Mouse (Mus musculus): ENCODE data around the gene Itpkb. TPM values are rescaled to one million over a fixed set of nuclear protein-coding genes. Genes with fewer than 3 reads are reported as not detected.

Gene Itpkb
- total and polyA plus RNA-seq, 3 experiments: 14.6 to 17.8 (median 16.9) TPM

DNA sequence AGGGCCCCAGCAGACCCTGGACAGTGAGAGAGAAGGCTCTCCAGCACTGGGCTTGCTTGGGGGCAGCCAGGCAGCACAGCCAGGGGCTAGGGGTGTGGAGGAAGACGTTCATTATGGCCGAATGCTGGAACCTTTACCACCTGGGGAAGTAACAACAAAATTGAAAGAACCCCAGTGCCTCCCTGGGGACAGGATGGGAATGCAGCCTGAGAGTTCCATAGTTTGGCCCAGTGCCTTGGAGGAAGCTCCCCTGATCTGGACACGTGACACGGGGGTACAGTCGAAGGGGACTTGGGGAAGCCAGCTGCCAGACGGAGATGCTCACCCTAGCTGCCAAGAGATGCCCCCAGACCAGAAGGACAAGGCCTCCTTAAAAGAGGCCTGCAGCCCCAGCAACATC, 3.3 kb downstream of the Itpkb start:
- Histone ChIP-seq H3K4me3 (ENCODE audit: low read depth, low read length) (peak overlapping the region; percentile 33; the same call in 1 of the 2 replicates), H3K4me1 (ENCODE audit: insufficient read depth, low read depth, low read length) (peaks cover 74% of the 10 kb centered on the region), H3K27me3 (ENCODE audit: insufficient read depth, low read length) (peaks cover 13% of the 10 kb centered on the region; the same call in 1 of the 2 replicates), H3K36me3 (replicated peaks) (peaks cover 62% of the 10 kb centered on the region), H3K9me3 (replicated peaks) (no peaks in the 10 kb centered on the region)
- TF ChIP-seq GATA1 (IDR thresholded peaks at IDR 0.05; ENCODE audit: borderline replicate concordance, low read length) (no peak), CTCF (IDR thresholded peaks at IDR 0.05; ENCODE audit: low read depth, low read length) (no peak)
- DNase-seq (ENCODE audit: low spot score) (no peak), ATAC-seq (ENCODE audit: extremely low read depth, insufficient number of reproducible peaks, low FRiP score, poor library complexity, severe bottlenecking) (no peak)

DNA sequence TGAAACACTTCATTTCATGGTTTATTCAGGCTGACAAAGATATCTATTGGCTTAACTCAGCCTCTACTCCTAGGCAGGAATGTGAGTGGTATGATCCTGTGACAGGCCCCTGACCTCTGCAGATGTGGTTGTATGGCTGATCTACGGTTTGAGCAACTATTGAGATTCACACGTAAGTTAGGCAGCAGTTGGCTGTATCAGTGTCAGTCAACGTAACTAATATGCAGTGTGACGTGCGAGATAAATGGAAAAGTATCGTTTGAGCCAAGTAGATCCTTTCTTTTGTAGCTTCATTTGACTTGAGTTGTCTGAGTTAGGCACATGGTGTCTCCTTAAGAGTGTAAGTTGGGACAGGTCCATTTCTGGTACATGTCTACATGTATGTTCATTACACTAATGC, 4.3 kb downstream of the Itpkb start:
- ATAC-seq (ENCODE audit: extremely low read depth, insufficient number of reproducible peaks, low FRiP score, poor library complexity, severe bottlenecking) (no peak), DNase-seq (ENCODE audit: low spot score) (no peak)
- no peak overlapping the region for H3K4me3 ChIP-seq (ENCODE audit: low read depth, low read length)
- peaks cover 70% of the 10 kb centered on the region for H3K4me1 ChIP-seq (ENCODE audit: insufficient read depth, low read depth, low read length)
- H3K27me3 ChIP-seq (ENCODE audit: insufficient read depth, low read length): peaks cover 13% of the 10 kb centered on the region; the same call in 1 of the 2 replicates
- H3K36me3 ChIP-seq (replicated peaks): peaks cover 64% of the 10 kb centered on the region
- TF ChIP-seq CTCF (IDR thresholded peaks at IDR 0.05; ENCODE audit: low read depth, low read length) (no peak), GATA2 (IDR thresholded peaks at IDR 0.05; ENCODE audit: borderline replicate concordance, low read depth, low read length) (no peak), GATA1 (IDR thresholded peaks at IDR 0.05; ENCODE audit: borderline replicate concordance, low read length) (no peak), POLR2AphosphoS5 (IDR thresholded peaks at IDR 0.05; ENCODE audit: insufficient replicate concordance, low read depth, low read length) (no peak), TAL1 (conservative IDR thresholded peaks at IDR 0.05; ENCODE audit: low read depth, low read length) (no peak)
- H3K9me3 ChIP-seq (replicated peaks): no peaks in the 10 kb centered on the region

DNA sequence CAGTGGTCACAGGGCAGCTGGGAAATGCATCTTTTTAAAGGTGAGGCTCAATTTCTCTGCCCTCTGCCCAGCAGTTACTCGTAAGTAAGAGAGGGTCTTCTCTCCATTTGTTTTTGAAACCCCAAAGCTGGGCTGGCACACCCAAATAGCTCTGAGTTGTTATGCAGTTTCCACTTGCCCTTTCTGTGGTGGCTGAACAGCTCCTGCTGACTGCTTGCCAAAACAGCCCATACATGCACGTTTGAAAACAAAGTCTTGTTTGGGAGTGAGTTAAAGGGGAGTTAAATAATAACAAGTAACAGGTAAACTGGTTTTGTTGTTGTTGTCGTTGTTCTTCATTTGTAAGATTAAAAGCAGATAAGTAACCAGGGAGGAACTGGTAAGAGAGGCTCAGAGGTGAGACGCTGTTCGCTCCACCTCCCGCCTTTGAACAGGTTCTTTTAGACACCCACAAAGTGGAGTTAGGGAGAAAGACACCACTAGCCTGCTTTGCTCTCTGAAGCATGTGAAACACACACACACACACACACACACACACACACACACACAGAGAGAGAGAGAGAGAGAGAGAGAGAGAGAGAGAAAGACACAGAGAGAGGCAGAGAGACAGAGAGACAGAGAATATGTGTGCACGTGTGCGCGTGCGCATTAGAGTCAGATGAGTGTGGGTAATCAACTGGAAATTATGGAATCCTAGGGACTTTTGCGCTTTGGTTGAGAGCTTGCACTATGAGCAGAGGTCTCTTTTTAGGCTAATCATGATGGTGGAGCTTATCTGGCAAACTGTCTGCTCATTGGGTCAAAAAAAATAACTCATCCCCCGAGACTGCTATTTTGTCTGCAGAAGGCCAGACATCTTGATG, 5.5 kb downstream of the Itpkb start:
- H3K4me3 ChIP-seq (ENCODE audit: low read depth, low read length): no peak overlapping the region
- TF ChIP-seq CTCF (IDR thresholded peaks at IDR 0.05; ENCODE audit: low read depth, low read length) (no peak), GATA1 (IDR thresholded peaks at IDR 0.05; ENCODE audit: borderline replicate concordance, low read length) (no peak), TAL1 (conservative IDR thresholded peaks at IDR 0.05; ENCODE audit: low read depth, low read length) (no peak), POLR2AphosphoS5 (IDR thresholded peaks at IDR 0.05; ENCODE audit: insufficient replicate concordance, low read depth, low read length) (no peak), GATA2 (IDR thresholded peaks at IDR 0.05; ENCODE audit: borderline replicate concordance, low read depth, low read length) (no peak)
- H3K36me3 ChIP-seq (replicated peaks): peaks cover 73% of the 10 kb centered on the region
- DNase-seq (ENCODE audit: low spot score): no peak
- H3K4me1 ChIP-seq (ENCODE audit: insufficient read depth, low read depth, low read length): peaks cover 68% of the 10 kb centered on the region
- H3K9me3 ChIP-seq (replicated peaks): no peaks in the 10 kb centered on the region
- no peak for ATAC-seq (ENCODE audit: extremely low read depth, insufficient number of reproducible peaks, low FRiP score, poor library complexity, severe bottlenecking)
- peaks cover 13% of the 10 kb centered on the region; the same call in 1 of the 2 replicates for H3K27me3 ChIP-seq (ENCODE audit: insufficient read depth, low read length)

DNA sequence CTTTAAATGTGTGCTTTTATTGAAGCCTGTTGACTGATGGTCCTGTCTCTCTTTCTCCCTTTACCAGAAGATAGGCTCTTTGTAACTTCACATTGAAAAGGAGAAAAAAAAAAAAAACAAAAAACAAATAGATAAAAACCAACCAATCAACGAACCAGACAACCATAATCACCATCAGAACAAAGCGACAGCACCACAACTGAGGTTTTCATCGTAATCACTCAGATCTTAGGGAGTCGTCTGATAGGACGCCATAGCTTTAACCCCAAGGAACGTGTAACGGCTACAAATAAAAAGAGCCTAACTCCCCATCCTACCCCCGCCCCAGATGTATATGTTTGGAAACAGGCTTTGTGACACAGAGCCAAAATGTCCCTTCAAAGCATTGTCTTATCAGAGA, 8.1 kb downstream of the Itpkb start:
- TF ChIP-seq GATA1 (IDR thresholded peaks at IDR 0.05; ENCODE audit: borderline replicate concordance, low read length) (no peak), POLR2AphosphoS5 (IDR thresholded peaks at IDR 0.05; ENCODE audit: insufficient replicate concordance, low read depth, low read length) (no peak), GATA2 (IDR thresholded peaks at IDR 0.05; ENCODE audit: borderline replicate concordance, low read depth, low read length) (no peak), CTCF (IDR thresholded peaks at IDR 0.05; ENCODE audit: low read depth, low read length) (no peak), TAL1 (conservative IDR thresholded peaks at IDR 0.05; ENCODE audit: low read depth, low read length) (no peak)
- Histone ChIP-seq H3K27me3 (ENCODE audit: insufficient read depth, low read length) (no peaks in the 10 kb centered on the region; the same call in 1 of the 2 replicates), H3K4me3 (ENCODE audit: low read depth, low read length) (no peak overlapping the region), H3K9me3 (replicated peaks) (no peaks in the 10 kb centered on the region), H3K36me3 (replicated peaks) (peaks cover 73% of the 10 kb centered on the region), H3K4me1 (ENCODE audit: insufficient read depth, low read depth, low read length) (peaks cover 48% of the 10 kb centered on the region)
- ATAC-seq (ENCODE audit: extremely low read depth, insufficient number of reproducible peaks, low FRiP score, poor library complexity, severe bottlenecking): no peak
- DNase-seq (ENCODE audit: low spot score): no peak

DNA sequence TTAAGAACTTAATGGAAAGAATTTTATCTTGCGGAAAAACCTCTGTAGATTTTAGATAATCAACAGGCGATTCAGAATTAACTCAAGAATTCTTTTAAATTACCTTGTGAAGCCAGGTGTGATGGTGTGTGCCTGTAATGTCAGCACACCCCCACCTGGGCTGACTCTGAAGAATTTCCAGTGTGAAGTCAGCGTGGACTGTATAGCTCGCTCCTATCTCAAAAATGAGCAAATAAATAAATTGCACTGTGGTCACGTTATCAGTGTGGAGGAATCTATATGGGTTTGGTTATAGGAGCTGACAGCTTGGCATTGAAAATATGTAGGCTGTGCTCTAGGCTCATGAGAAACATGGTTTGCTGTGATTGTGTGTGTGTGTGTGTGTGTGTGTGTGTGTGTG, 8.9 kb downstream of the Itpkb start:
- H3K36me3 ChIP-seq (replicated peaks): peaks cover 73% of the 10 kb centered on the region
- H3K9me3 ChIP-seq (replicated peaks): no peaks in the 10 kb centered on the region
- ATAC-seq (ENCODE audit: extremely low read depth, insufficient number of reproducible peaks, low FRiP score, poor library complexity, severe bottlenecking) (no peak), DNase-seq (ENCODE audit: low spot score) (no peak)
- H3K27me3 ChIP-seq (ENCODE audit: insufficient read depth, low read length): no peaks in the 10 kb centered on the region
- peaks cover 48% of the 10 kb centered on the region for H3K4me1 ChIP-seq (ENCODE audit: insufficient read depth, low read depth, low read length)
- H3K4me3 ChIP-seq (ENCODE audit: low read depth, low read length): no peak overlapping the region
- no peak for TF ChIP-seq GATA2 (IDR thresholded peaks at IDR 0.05; ENCODE audit: borderline replicate concordance, low read depth, low read length)
- no peak for TF ChIP-seq GATA1 (IDR thresholded peaks at IDR 0.05; ENCODE audit: borderline replicate concordance, low read length)
- no peak for TF ChIP-seq POLR2AphosphoS5 (IDR thresholded peaks at IDR 0.05; ENCODE audit: insufficient replicate concordance, low read depth, low read length)
- no peak for TF ChIP-seq TAL1 (conservative IDR thresholded peaks at IDR 0.05; ENCODE audit: low read depth, low read length)
- TF ChIP-seq CTCF (IDR thresholded peaks at IDR 0.05; ENCODE audit: low read depth, low read length): no peak

DNA sequence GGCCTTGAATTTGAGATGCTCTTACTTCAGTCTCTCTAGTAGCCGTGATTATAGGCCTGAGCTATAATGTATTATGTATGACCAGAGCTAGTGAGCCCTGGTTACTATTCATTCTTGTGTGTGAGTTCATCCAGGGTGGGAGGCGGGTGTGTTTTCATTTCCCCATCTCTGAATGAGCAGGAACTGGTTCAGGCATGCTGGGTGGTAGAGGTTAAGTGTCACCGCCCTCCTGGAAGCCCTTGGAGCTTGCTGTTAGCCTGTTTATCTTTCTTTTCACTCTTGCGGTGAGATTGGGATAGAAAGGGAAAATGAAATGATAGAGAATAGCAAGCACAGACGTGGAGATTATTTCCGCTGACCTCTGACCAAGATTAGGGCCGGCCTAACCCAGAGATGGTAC, 12.7 kb downstream of the Itpkb start:
- no peak for TF ChIP-seq TAL1 (conservative IDR thresholded peaks at IDR 0.05; ENCODE audit: low read depth, low read length)
- no peak for TF ChIP-seq GATA2 (IDR thresholded peaks at IDR 0.05; ENCODE audit: borderline replicate concordance, low read depth, low read length)
- TF ChIP-seq GATA1 (IDR thresholded peaks at IDR 0.05; ENCODE audit: borderline replicate concordance, low read length): no peak
- peaks cover 26% of the 10 kb centered on the region for H3K4me1 ChIP-seq (ENCODE audit: insufficient read depth, low read depth, low read length)
- no peaks in the 10 kb centered on the region for H3K27me3 ChIP-seq (ENCODE audit: insufficient read depth, low read length)
- peaks cover 69% of the 10 kb centered on the region for H3K36me3 ChIP-seq (replicated peaks)
- no peaks in the 10 kb centered on the region for H3K9me3 ChIP-seq (replicated peaks)
- DNase-seq (ENCODE audit: low spot score): no peak
- H3K4me3 ChIP-seq (ENCODE audit: low read depth, low read length): no peak overlapping the region
- no peak for ATAC-seq (ENCODE audit: extremely low read depth, insufficient number of reproducible peaks, low FRiP score, poor library complexity, severe bottlenecking)

All from G1E (cell line).